Mouse (Mus musculus): ENCODE measurements around the gene Tcte2. TPM values are rescaled to one million over a fixed set of nuclear protein-coding genes. Genes with fewer than 3 reads are reported as not detected.

Tcte2 gene
- under 1 TPM in 1 of 2 experiments, not detected in 1; 0.82 TPM for total RNA-seq (2023)

GRCm38 (mm10) chr17:13761179-13761913 lies at the start of gene Tcte2:
TSS of gene Tcte2 (minus strand) at chr17:13761825.

GRCm38 (mm10) chr17:13759853-13760627 lies 1.6 kb downstream of the Tcte2 start, which contains the start of gene Afdn:
TSS of gene Afdn (plus strand) at chr17:13760539.

Other genes starting within 250 kb of the Tcte2 start
- 10 to 100 TPM; 21.3 to 31.5 TPM for gene Afdn, start 1.3 kb downstream of the Tcte2 start, total RNA-seq (2023)
- not detected for gene Gm7168, start 186.5 kb upstream of the Tcte2 start, total RNA-seq (2023)
- gene Gm7356, start 241.9 kb upstream of the Tcte2 start, total RNA-seq (2023) = not detected